Mouse (Mus musculus): ENCODE measurements around the gene Paf1.
A peak's percentile ranks its signal among the peaks of the same experiment; 100 is the strongest.

- TF ChIP-seq CTCF (IDR thresholded peaks at IDR 0.05; ENCODE audit: borderline replicate concordance, insufficient read depth, low read length) (no peak), POLR2A (IDR thresholded peaks at IDR 0.05; ENCODE audit: low read depth, low read length) (peak; percentile 72)
Measured at GRCm38 (mm10) chr7:28376011-28376771, 16.6 kb upstream of the Paf1 start.
